Comparison of ENCODE assay signal across 9 mouse cellular contexts in the genomic region with DNA sequence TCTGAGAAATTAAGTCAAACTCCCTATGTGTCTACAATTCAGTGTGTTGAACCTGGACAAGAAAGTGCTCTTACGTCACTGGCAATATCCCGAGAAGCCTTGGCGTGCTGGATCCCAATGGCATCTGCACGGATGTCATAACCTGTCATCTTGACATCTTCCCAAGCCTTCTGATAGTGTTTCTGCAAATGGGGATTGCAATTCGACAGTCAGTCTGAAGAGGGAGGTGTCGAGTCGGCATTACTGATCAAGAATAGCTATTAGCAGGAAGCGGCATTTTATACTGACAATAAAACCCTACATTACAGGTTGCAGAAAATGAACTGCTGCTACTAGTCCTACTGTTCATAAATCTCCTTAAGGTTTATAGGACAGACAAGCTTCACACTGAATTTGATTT.
DNase-seq lines count a peak whose midpoint lies in the region; ATAC-seq lines count a peak whose summit lies in the region.
"Had no signal": no experiment of that assay in that cellular context is flagged by ENCODE, and none has a peak within 500 bp of the region (broad histone marks: within the 10 kb centered on the region; RNA-seq: fewer than 3 reads in every experiment).

No protein-coding gene starts in this region.

- no peaks in the 10 kb centered on the region for H3K27me3 ChIP-seq in intestine, embryonic 14.5 days (replicated peaks; ENCODE audit: control insufficient read depth, insufficient read depth, low read length)
- no peaks in the 10 kb centered on the region for H3K27me3 ChIP-seq in intestine, embryonic 15.5 days (replicated peaks)
- H3K27me3 ChIP-seq in forebrain, embryonic 14.5 days (replicated peaks; ENCODE audit: control insufficient read depth, insufficient read depth, low read length), result no peaks in the 10 kb centered on the region
- H3K27me3 ChIP-seq: limb, embryonic 13.5 days had no signal

- H3K9ac ChIP-seq in intestine, embryonic 14.5 days (ENCODE audit: low read length), result no peak overlapping the region
- H3K9ac ChIP-seq in intestine, embryonic 15.5 days, result no peak overlapping the region
- no peak overlapping the region for H3K9ac ChIP-seq in forebrain, embryonic 14.5 days (ENCODE audit: low read length)
- H3K9ac ChIP-seq: limb, embryonic 13.5 days had no signal

- no peaks in the 10 kb centered on the region for H3K36me3 ChIP-seq in intestine, embryonic 14.5 days (ENCODE audit: control insufficient read depth, insufficient read depth, low read length)
- no peaks in the 10 kb centered on the region for H3K36me3 ChIP-seq in intestine, embryonic 15.5 days
- H3K36me3 ChIP-seq in forebrain, embryonic 14.5 days (ENCODE audit: control insufficient read depth, insufficient read depth, low read length), result no peaks in the 10 kb centered on the region
- H3K36me3 ChIP-seq: limb, embryonic 13.5 days had no signal

- no peak overlapping the region for H3K27ac ChIP-seq in intestine, embryonic 14.5 days (ENCODE audit: low read depth)
- H3K27ac ChIP-seq in intestine, embryonic 15.5 days, result no peak overlapping the region
- H3K27ac ChIP-seq in forebrain, embryonic 14.5 days (ENCODE audit: low read depth, low read length), result no peak overlapping the region
- H3K27ac ChIP-seq: limb, embryonic 13.5 days had no signal

- H3K9me3 ChIP-seq in intestine, embryonic 14.5 days (ENCODE audit: control insufficient read depth, low read length), result no peaks in the 10 kb centered on the region
- no peaks in the 10 kb centered on the region for H3K9me3 ChIP-seq in intestine, embryonic 15.5 days
- no peaks in the 10 kb centered on the region for H3K9me3 ChIP-seq in forebrain, embryonic 14.5 days (replicated peaks; ENCODE audit: control insufficient read depth, low read length)
- H3K9me3 ChIP-seq: limb, embryonic 13.5 days had no signal

- peak; percentile 64 for DNase-seq in intestine, embryonic 14.5 days (ENCODE audit: low spot score)
- DNase-seq in CD4-positive helper T cell, adult 2 months (ENCODE audit: low read depth, low spot score), result peak; percentile 31
- peak; percentile 21 for DNase-seq in adrenal gland, postnatal 14 days
- peak; percentile 81 for DNase-seq in forebrain, embryonic 14.5 days (ENCODE audit: low spot score)
- peak; percentile 42 for DNase-seq in lung, postnatal 36 days
- DNase-seq in ovary, postnatal 10 days (ENCODE audit: low spot score), result no peak
- DNase-seq in gastrocnemius, postnatal 4 days (ENCODE audit: low spot score in 2 of 2), result no peak

- H3K4me3 ChIP-seq in intestine, embryonic 14.5 days (ENCODE audit: low read depth, low read length), result no peak overlapping the region
- H3K4me3 ChIP-seq in intestine, embryonic 15.5 days (replicated peaks), result no peak overlapping the region
- no peak overlapping the region for H3K4me3 ChIP-seq in forebrain, embryonic 14.5 days (ENCODE audit: low read depth, low read length)
- H3K4me3 ChIP-seq: limb, embryonic 13.5 days had no signal

- H3K4me2 ChIP-seq in intestine, embryonic 14.5 days (ENCODE audit: low read length), result no peak overlapping the region
- H3K4me2 ChIP-seq in intestine, embryonic 15.5 days (replicated peaks), result no peak overlapping the region
- H3K4me2 ChIP-seq in forebrain, embryonic 14.5 days (ENCODE audit: low read length), result no peak overlapping the region
- H3K4me2 ChIP-seq: limb, embryonic 13.5 days had no signal

- WGBS in intestine, embryonic 14.5 days, result 49% methylated on average over 8 of the region's 8 CpGs
- 50% methylated on average over 8 of the region's 8 CpGs for WGBS in intestine, embryonic 15.5 days
- 47% methylated on average over 8 of the region's 8 CpGs for WGBS in forebrain, embryonic 14.5 days

- no peak for ATAC-seq in intestine, embryonic 14.5 days (replicated peaks; ENCODE audit: low FRiP score, low TSS enrichment, low read depth)
- no peak for ATAC-seq in intestine, embryonic 15.5 days
- ATAC-seq in forebrain, embryonic 14.5 days, result peak; percentile 42; the same call in 1 of the 2 replicates

- no peaks in the 10 kb centered on the region for H3K4me1 ChIP-seq in intestine, embryonic 14.5 days (replicated peaks; ENCODE audit: control insufficient read depth, insufficient read depth, low read length)
- H3K4me1 ChIP-seq in intestine, embryonic 15.5 days (replicated peaks), result no peaks in the 10 kb centered on the region
- H3K4me1 ChIP-seq in forebrain, embryonic 14.5 days (ENCODE audit: control insufficient read depth, insufficient read depth, low read length), result no peaks in the 10 kb centered on the region
- H3K4me1 ChIP-seq: limb, embryonic 13.5 days had no signal

Comparison
In these comparisons a context has a peak if more than half of its experiments do, and no peak if none do; other contexts are left out.
1. DNase-seq: peak in intestine, embryonic 14.5 days (single experiment), CD4-positive helper T cell, adult 2 months (single experiment), adrenal gland, postnatal 14 days (single experiment), forebrain, embryonic 14.5 days (single experiment) and lung, postnatal 36 days (single experiment); none in ovary, postnatal 10 days (single experiment) and gastrocnemius, postnatal 4 days (0 of 2).